Mouse (Mus musculus) testis, adult 2 months (tissue): Measurements from ENCODE around the gene Barx1.

Experiments
- CTCF ChIP-seq: fragments of 200-500 bp; IDR thresholded peaks from 2 replicates; pipeline ENCODE4 v1.5.1; 2012; ENCODE audit warnings: low read depth, mild to moderate bottlenecking, inconsistent platforms, low read length, moderate library complexity; ENCODE audit not compliant: control insufficient read depth, insufficient read depth, insufficient replicate concordance
- POLR2A ChIP-seq: fragments of 200-500 bp; IDR thresholded peaks from 2 replicates; pipeline ENCODE4 v1.6.1; 2012; ENCODE audit warnings: low read depth, mild to moderate bottlenecking, inconsistent platforms, low read length, moderate library complexity; ENCODE audit not compliant: control insufficient read depth

GRCm38 (mm10) chr13:48706385-48706951 is 43.7 kb downstream of the Barx1 start:
- TF ChIP-seq CTCF, result no peak
- no peak for TF ChIP-seq POLR2A
